In the genomic region with DNA sequence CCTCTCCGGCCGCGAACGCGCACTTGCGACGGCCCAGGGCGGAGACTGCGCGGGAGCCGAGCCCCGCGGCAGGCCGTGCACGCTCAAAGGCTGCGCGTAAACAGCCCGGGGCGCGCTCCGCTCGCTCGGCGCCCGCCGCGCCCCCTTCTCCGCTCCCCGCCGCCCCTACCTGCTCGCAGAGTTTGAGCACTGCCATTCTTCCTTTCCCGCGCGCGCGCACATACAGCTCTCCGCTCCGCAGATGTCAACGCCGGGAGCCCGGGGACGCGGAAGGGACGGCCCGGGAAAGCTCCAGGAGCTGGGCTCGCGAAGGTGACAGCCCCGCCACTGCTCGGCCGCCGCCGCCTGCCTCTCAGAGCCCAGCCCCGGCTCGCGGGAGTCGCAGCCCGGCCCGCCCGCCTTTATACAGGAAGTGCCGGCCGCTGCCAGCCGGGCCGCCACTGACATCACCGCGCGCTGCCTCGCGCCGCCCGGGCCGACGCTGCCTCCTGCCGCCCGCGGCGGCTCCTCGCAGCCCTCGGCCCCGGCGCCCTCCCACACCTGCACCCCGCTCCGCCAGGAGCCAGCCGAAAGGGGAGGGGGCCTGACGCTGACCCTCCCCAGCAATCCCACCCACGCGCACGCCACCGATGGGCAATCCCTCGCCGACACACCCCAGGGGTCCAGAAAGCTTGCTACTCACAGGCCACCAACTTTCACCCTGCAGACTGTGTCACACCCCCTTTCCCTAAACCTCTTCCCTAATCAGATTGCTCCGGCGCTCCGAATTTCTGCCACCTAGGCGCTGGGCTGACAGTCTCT, we compare ENCODE assay signal across 8 mouse cellular contexts. TPM values are rescaled to one million over a fixed set of nuclear protein-coding genes. Genes with fewer than 3 reads are reported as not detected.
DNase-seq lines count a peak whose midpoint lies in the region; ATAC-seq lines count a peak whose summit lies in the region.

A gene (minus strand): TSS at position 417 of the 801 bp plus-strand sequence.

- H3K27me3 ChIP-seq in hindbrain, embryonic 16.5 days (replicated peaks; ENCODE audit: control insufficient read depth, insufficient read depth, low read length), result no peaks in the 10 kb centered on the region

- no peaks in the 10 kb centered on the region for H3K36me3 ChIP-seq in hindbrain, embryonic 16.5 days (ENCODE audit: control insufficient read depth, insufficient read depth, low read length)

- DNase-seq in ZHBTc4 (ENCODE audit: low read depth, low spot score), result peak; percentile 84
- peak; percentile 62 to 77 for DNase-seq in gastrocnemius, adult 8-10 months (ENCODE audit: low spot score in 2 of 2)
- peak; percentile 52 to 60 for DNase-seq in left cerebral cortex, adult 8-10 months (ENCODE audit: low spot score in 2 of 2)
- peak; percentile 49 for DNase-seq in retina, postnatal 7 days (ENCODE audit: low read depth, low spot score)
- DNase-seq in urinary bladder, adult 18-20 months (ENCODE audit: low spot score in 2 of 2), result peak; percentile 75 to 83

- H3K4me3 ChIP-seq in hindbrain, embryonic 16.5 days (ENCODE audit: low read length), result peak within 1 kb of the TSS; percentile 87

- under 1% methylated on average over 53 of the region's 94 CpGs for WGBS in hindbrain, embryonic 16.5 days

- H3K4me2 ChIP-seq in hindbrain, embryonic 16.5 days (ENCODE audit: low read length), result peak within 1 kb of the TSS; percentile 79

- H3K4me1 ChIP-seq in hindbrain, embryonic 16.5 days (ENCODE audit: control insufficient read depth, insufficient read depth, low read depth, low read length), result peaks cover 8% of the 10 kb centered on the region

- peak within 1 kb of the TSS; percentile 95 for H3K9ac ChIP-seq in hindbrain, embryonic 16.5 days (ENCODE audit: low read depth, low read length)

- H3K27ac ChIP-seq in hindbrain, embryonic 16.5 days (ENCODE audit: low read depth, low read length), result peak within 1 kb of the TSS; percentile 95

- H3K9me3 ChIP-seq in hindbrain, embryonic 16.5 days (ENCODE audit: control insufficient read depth, low read length), result no peaks in the 10 kb centered on the region

- ATAC-seq in common myeloid progenitor, adult 5-6 weeks (replicated peaks; ENCODE audit: low read depth, poor library complexity, severe bottlenecking), result peak; percentile 51
- ATAC-seq in hindbrain, embryonic 16.5 days, result peak; percentile 94
- peak; percentile 76 for ATAC-seq in megakaryocyte, adult 5-6 weeks (ENCODE audit: poor library complexity, severe bottlenecking)

RNA-seq across cellular contexts. Expression of the gene that starts here (rescaled TPM):
- total RNA-seq in common myeloid progenitor, adult 5-6 weeks (2017), result 38.8 and 51.0 TPM in 2 replicates
- total RNA-seq in gastrocnemius, adult 8-10 months (2022), result 1 to 10 TPM; 4.0 to 6.9 (median 5.7) TPM
- polyA plus RNA-seq in hindbrain, embryonic 16.5 days (2015; fragmentation: Nextera tagmentation; extraction: Ambion mirVana), result 19.5 TPM in 2 replicates
- 10 to 100 TPM; 19.2 to 26.4 (median 23.9) TPM for total RNA-seq in left cerebral cortex, adult 8-10 months (2022)
- 205 and 209 TPM in 2 replicates for total RNA-seq in megakaryocyte, adult 5-6 weeks (2015)
- total RNA-seq in megakaryocyte, adult 5-6 weeks (2017), result 124 and 138 TPM in 2 replicates

Comparison
In these comparisons a context has a peak if more than half of its experiments do, and no peak if none do; other contexts are left out.
1. Peak in every context shown above with its lines: DNase-seq, ATAC-seq, H3K4me3 ChIP-seq and H3K27ac ChIP-seq.